Mouse (Mus musculus) left cerebral cortex, adult 18-20 months (tissue): ENCODE data around the gene Olig1. TPM values are rescaled to one million over a fixed set of nuclear protein-coding genes. Genes with fewer than 3 reads are reported as not detected.
"Not testable (repeated sequence)": the region's sequence is repeated elsewhere in the genome, so short reads cannot be mapped to it uniquely, and the experiment has no call there.

Experiments used
- DNase-seq, 2 experiments: peaks; one replicate each; pipeline ENCODE4 v3.0.0; 2021 to 2022; ENCODE audit warnings: low spot score in 2 of 2, mixed read lengths in 1 of 2
- total RNA-seq, 2 experiments: library from RNA; stranded (reverse); gene quantifications; 2 replicates each; pipeline ENCODE4 v1.2.3; 2021

Olig1 gene
- total RNA-seq, 2 experiments from 2014 or later = 67.3 to 77.0 TPM

GRCm38 (mm10) chr16:91233241-91233944 is 36.2 kb upstream of the Olig1 start:
- no peak for DNase-seq

- DNase-seq = no peak
These were observed 30.5 kb upstream of the Olig1 start for GRCm38 (mm10) chr16:91239024-91239423.

- no peak for DNase-seq
These were observed 23.3 kb upstream of the Olig1 start for GRCm38 (mm10) chr16:91246292-91246691.

- DNase-seq = not testable (repeated sequence)
These were observed 14.0 kb upstream of the Olig1 start for GRCm38 (mm10) chr16:91255419-91256164.

- DNase-seq = no peak
These were observed 10.6 kb upstream of the Olig1 start for GRCm38 (mm10) chr16:91258956-91259355.

- no peak for DNase-seq
These were observed 8.7 kb upstream of the Olig1 start for GRCm38 (mm10) chr16:91260861-91261260.

- DNase-seq = no peak
These were observed 6.9 kb upstream of the Olig1 start for GRCm38 (mm10) chr16:91262467-91263220.

GRCm38 (mm10) chr16:91265972-91266371 is 3.6 kb upstream of the Olig1 start:
- DNase-seq = peak; percentile 36 to 42

- no peak for DNase-seq
These were observed 684 bp upstream of the Olig1 start for GRCm38 (mm10) chr16:91268724-91269452.

- DNase-seq = peak in 1 of 2 experiments; percentile 36
These were observed 820 bp downstream of the Olig1 start for GRCm38 (mm10) chr16:91270212-91270971.

GRCm38 (mm10) chr16:91270982-91271549 is 1.5 kb downstream of the Olig1 start:
- DNase-seq = no peak

- no peak for DNase-seq
These were observed 2.1 kb downstream of the Olig1 start for GRCm38 (mm10) chr16:91271634-91272033.

GRCm38 (mm10) chr16:91280516-91280915 is 10.9 kb downstream of the Olig1 start:
- DNase-seq = no peak

GRCm38 (mm10) chr16:91292080-91292479 is 22.5 kb downstream of the Olig1 start:
- DNase-seq = no peak

GRCm38 (mm10) chr16:91292719-91293333 is 23.3 kb downstream of the Olig1 start:
- DNase-seq = no peak

GRCm38 (mm10) chr16:91297726-91298125 is 28.2 kb downstream of the Olig1 start:
- DNase-seq = no peak

- DNase-seq = no peak
These were observed 29.8 kb downstream of the Olig1 start for GRCm38 (mm10) chr16:91299412-91299811.

- no peak for DNase-seq
These were observed 31.3 kb downstream of the Olig1 start for GRCm38 (mm10) chr16:91300641-91301441.

GRCm38 (mm10) chr16:91301454-91301853 is 31.9 kb downstream of the Olig1 start:
- no peak for DNase-seq
